Mouse (Mus musculus) spleen, adult 2 months (tissue): ENCODE results near the gene Arih1. TPM values are rescaled to one million over a fixed set of nuclear protein-coding genes. Genes with fewer than 3 reads are reported as not detected.
"Not testable (repeated sequence)": the region's sequence is repeated elsewhere in the genome, so short reads cannot be mapped to it uniquely, and the experiment has no call there.

Experiments used
- DNase-seq, 2 experiments: peaks; one replicate each; pipeline versions ENCODE4 v3.0.0 to v3.0.0-alpha.2; 2012 to 2021; ENCODE audit warnings: low spot score in 2 of 2, low read depth in 1 of 2
- H3K27ac ChIP-seq: fragments of 200-500 bp; 2 replicates; pipeline ENCODE4 v1.5.1; 2012; ENCODE audit warnings: low read length, inconsistent platforms; ENCODE audit not compliant: insufficient read depth
- H3K27me3 ChIP-seq: fragments of 200-500 bp; 2 replicates; pipeline ENCODE4 v1.6.1; 2012; ENCODE audit warnings: mild to moderate bottlenecking, moderate library complexity, low read length, inconsistent platforms; ENCODE audit not compliant: control insufficient read depth, insufficient read depth
- H3K36me3 ChIP-seq: fragments of 200-500 bp; 2 replicates; pipeline ENCODE4 v1.6.1; 2012; ENCODE audit warnings: mild to moderate bottlenecking, low read length, inconsistent platforms; ENCODE audit not compliant: control insufficient read depth, insufficient read depth
- H3K4me1 ChIP-seq: fragments of 200-500 bp; 2 replicates; pipeline ENCODE4 v1.6.1; 2011; ENCODE audit warnings: inconsistent platforms; ENCODE audit not compliant: control insufficient read depth, insufficient read depth, insufficient read length
- H3K4me3 ChIP-seq: fragments of 200-500 bp; 2 replicates; pipeline ENCODE4 v1.5.1; 2011; ENCODE audit warnings: mild to moderate bottlenecking, inconsistent platforms; ENCODE audit not compliant: insufficient read depth, insufficient read length; ENCODE audit errors: extremely low read depth
- CTCF ChIP-seq: fragments of 200-500 bp; IDR thresholded peaks from 2 replicates; pipeline ENCODE4 v1.5.1; 2011; ENCODE audit warnings: mild to moderate bottlenecking, inconsistent platforms; ENCODE audit not compliant: insufficient read depth, insufficient read length, insufficient replicate concordance; ENCODE audit errors: extremely low read depth
- POLR2A ChIP-seq: fragments of 200-500 bp; IDR thresholded peaks from 2 replicates; pipeline ENCODE4 v1.6.1; 2011; ENCODE audit warnings: low read depth, low read length, inconsistent platforms
- WGBS: fragments of 180-500 bp; shearing (Covaris S2); methylation state at CpG from one replicate; pipeline ENCODE4 v1.1.7; 2018; 5-methylcytosine and 5-hydroxymethylcytosine counted together
- polyA plus RNA-seq: library from polyadenylated mRNA; depleted of rRNA; stranded (reverse); fragments of >200 nt; gene quantifications from 2 replicates; pipeline ENCODE4 v1.2.3, GENCODE M21; 2012

Arih1 gene
- polyA plus RNA-seq, 1 experiment: 14.7 TPM

DNA sequence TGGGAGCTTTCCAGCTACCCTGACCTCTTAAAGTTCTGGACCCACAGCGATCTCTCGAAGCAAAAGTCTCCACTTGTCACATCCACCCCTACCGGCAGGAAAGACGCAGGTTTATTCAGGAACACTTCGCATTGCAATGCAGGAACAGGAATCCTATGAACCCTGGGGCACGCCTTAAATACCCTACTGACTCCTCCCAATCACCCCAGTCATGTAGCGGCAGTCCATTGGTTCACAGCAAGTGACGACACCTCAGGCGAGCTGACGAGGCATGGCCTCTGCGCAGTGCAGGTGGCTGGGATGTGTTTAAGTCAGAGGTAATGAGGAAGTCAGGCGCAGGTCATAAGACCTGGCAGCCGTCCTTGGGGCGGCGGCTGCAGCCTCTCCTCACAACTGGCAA, 110.8 kb downstream of the Arih1 start:
- no peak for DNase-seq
- no peak for TF ChIP-seq CTCF
- TF ChIP-seq POLR2A: no peak

DNA sequence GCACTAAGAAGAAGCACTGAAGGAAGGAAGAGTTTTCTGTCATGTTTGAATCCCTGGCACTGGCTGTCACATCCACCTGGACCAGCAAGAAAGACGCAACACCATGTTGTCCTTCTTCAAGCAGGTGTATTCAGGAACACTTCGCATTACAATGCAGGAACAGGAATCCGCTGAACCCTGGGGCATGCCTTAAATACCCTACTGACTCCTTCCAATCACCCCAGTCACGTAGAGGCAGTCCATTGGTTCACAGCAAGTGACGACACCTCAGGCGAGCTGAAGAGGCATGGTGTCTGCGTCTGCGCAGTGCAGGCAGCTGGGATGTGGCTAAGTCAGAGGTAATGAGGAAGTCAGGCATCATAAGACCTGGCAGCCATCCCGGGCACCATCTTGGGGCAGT, 116.8 kb downstream of the Arih1 start:
- Histone ChIP-seq H3K27ac (no peak overlapping the region), H3K36me3 (no peaks in the 10 kb centered on the region), H3K4me1 (no peaks in the 10 kb centered on the region), H3K4me3 (no peak overlapping the region), H3K27me3 (no peaks in the 10 kb centered on the region)
- DNase-seq: no peak
- WGBS: 88% methylated on average over 9 of the region's 9 CpGs
- TF ChIP-seq POLR2A: no peak
- no peak for TF ChIP-seq CTCF

More for the DNA sequence above, 110.8 kb downstream of the Arih1 start:
- WGBS: 93% methylated on average over 15 of the region's 15 CpGs
- no peaks in the 10 kb centered on the region for H3K4me1 ChIP-seq
- no peak overlapping the region for H3K4me3 ChIP-seq
- no peaks in the 10 kb centered on the region for H3K27me3 ChIP-seq
- H3K27ac ChIP-seq: no peak overlapping the region
- H3K36me3 ChIP-seq: no peaks in the 10 kb centered on the region

DNA sequence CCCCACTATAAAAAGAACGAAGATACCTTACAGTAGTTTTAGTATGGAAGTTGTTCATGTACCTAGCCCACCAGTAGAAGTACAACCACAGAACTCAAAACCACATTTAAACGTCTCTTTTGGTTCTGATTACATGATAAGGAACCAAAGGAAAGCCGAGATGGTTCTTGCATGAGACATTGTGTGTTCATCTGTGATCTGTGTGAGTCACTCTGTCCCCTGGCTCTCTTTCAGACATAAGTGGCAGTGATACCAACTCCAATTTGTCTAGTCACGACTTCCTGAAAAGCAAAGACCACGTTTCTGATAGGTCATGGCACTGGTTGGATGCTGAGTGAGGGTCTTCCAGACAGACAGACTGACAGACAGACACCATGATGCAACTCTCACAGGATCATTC, 117.2 kb downstream of the Arih1 start:
- no peak for DNase-seq
- H3K4me1 ChIP-seq: no peaks in the 10 kb centered on the region
- TF ChIP-seq POLR2A (no peak), CTCF (no peak)
- no peak overlapping the region for H3K4me3 ChIP-seq
- H3K36me3 ChIP-seq: no peaks in the 10 kb centered on the region
- no peak overlapping the region for H3K27ac ChIP-seq
- WGBS: 70% methylated on average over 5 of the region's 5 CpGs
- H3K27me3 ChIP-seq: no peaks in the 10 kb centered on the region

DNA sequence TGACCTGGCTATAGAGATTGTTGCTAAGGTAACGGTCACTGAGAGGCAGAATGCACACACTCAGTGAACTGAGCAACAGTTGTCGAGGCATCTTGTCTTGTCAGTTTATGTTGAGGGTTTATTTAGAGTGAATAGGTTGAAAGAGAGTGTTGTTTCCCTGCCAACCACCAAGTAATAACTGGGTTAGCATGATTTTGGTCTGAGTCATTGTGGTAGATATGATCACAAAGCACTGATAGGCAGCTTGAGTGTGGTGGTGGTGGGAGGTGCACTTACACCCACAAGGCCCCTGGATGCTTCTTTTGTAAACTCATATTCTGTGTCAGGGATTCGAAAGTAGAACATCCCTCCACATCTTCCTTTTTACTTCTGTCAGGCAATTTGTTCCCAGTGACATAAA, 125.9 kb downstream of the Arih1 start:
- H3K27me3 ChIP-seq, H3K27ac ChIP-seq, H3K36me3 ChIP-seq, DNase-seq, H3K4me3 ChIP-seq, H3K4me1 ChIP-seq: not testable (repeated sequence)
- WGBS: 55% methylated on average over 2 of the region's 3 CpGs

DNA sequence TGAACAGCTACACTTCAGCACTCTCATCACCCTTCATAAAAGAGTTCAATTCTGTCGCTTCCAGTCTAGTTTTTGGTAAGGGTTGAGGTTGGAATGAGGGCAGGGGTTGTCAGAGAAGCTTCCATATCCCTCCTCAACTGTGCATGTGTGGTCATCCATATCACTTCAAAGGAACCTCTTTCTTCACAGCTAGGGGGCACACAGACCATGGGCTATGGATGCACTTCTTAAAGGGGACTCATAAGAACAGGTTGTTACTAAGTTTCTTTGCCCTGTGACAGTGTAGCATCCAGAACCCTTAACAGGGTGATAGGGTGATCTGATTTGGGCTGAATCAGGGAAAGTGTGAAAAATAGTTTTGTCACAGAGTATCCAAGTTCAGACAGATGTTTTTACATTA, 128.4 kb downstream of the Arih1 start:
- H3K27ac ChIP-seq, H3K4me3 ChIP-seq, H3K4me1 ChIP-seq, H3K27me3 ChIP-seq, DNase-seq, H3K36me3 ChIP-seq: not testable (repeated sequence)
- 76% methylated on average over 1 of the region's 1 CpGs for WGBS

DNA sequence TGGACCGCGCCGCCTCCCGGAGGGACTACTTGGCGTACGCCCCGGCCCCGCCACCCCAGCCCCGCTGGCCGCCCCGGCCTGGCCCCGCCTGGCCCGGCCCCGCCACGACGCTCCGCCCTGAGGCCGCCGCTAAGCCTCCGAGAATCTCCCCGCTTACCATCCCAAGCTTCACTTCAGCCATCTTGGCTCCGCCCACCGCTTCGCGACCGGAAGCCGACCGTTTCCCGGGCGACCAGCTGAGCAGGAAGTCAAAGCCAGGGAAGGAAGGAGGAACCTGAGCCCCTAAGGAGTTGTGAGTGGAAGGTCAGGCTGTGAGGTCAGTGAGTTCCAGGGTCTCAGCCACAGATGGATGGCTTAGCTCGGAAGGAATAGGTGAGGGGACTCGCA, 133.2 kb downstream of the Arih1 start, which contains the start of gene Bbs4:
TSS of gene Bbs4 (minus strand) at position 256 of the 387 bp plus-strand sequence.
- peak; percentile 30 to 89 for DNase-seq
- H3K4me1 ChIP-seq: no peaks in the 10 kb centered on the region
- no peaks in the 10 kb centered on the region for H3K27me3 ChIP-seq
- no peaks in the 10 kb centered on the region for H3K36me3 ChIP-seq
- TF ChIP-seq CTCF: no peak
- TF ChIP-seq POLR2A: peak; percentile 12; the same call in 1 of the 2 replicates
- WGBS: 1% methylated on average over 26 of the region's 32 CpGs
- 0 out of 2 replicates have a peak within 1 kb of the TSS, but pooled peaks have one; percentile 13 for H3K27ac ChIP-seq
- peak within 1 kb of the TSS; percentile 65 for H3K4me3 ChIP-seq

DNA sequence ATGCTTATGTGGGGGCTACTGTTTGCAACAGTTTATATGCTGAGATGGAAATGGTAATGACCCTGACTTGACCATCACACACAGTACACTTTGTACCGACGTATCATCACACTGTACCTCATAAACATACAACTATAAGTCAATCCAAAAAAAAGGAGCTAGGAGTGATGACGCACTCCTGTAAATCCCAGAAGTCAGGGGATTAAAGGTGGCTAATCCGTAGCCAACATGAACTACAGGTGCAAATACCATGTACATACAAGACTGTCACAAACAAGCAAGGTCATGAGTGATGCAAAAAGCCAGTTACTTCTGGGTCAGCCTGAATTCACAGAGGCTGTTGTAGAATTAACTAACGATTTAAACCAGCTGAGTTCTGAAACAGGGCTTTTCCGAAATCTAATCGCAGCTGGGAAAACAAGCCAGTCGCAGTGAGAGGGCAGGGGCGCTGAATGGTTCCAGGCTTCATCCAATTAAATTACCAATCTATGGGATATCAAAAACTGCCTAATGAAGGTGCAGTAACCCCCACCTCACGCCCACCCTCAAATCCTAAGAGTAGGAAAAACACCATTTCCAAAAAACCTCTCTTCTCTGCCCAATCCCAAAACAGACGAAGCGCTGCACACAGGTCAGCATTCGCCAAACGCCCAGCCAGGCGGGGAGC, 133.7 kb downstream of the Arih1 start:
- Histone ChIP-seq H3K4me3 (peak overlapping the region; percentile 65; the same call in 1 of the 2 replicates), H3K4me1 (no peaks in the 10 kb centered on the region), H3K27me3 (no peaks in the 10 kb centered on the region), H3K27ac (no peak overlapping the region), H3K36me3 (no peaks in the 10 kb centered on the region)
- 30% methylated on average over 15 of the region's 15 CpGs for WGBS
- DNase-seq: no peak
- no peak for TF ChIP-seq POLR2A
- no peak for TF ChIP-seq CTCF
